ENCODE assay signal across 8 mouse cellular contexts in genomic region chr11:53351943-53352590, GRCm38 (mm10). TPM values are rescaled to one million over a fixed set of nuclear protein-coding genes. Genes with fewer than 3 reads are reported as not detected.
DNase-seq lines count a peak whose midpoint lies in the region; ATAC-seq and TF ChIP-seq lines count a peak whose summit lies in the region.

No protein-coding gene starts in this region.

- ATAC-seq in hindbrain, embryonic 15.5 days (ENCODE audit: low FRiP score, low read depth) = no peak
- no peak for ATAC-seq in midbrain, embryonic 12.5 days (ENCODE audit: low FRiP score, low read depth)

- peaks cover 2% of the 10 kb centered on the region; the same call in 1 of the 2 replicates for H3K36me3 ChIP-seq in liver, adult 2 months (ENCODE audit: control insufficient read depth, insufficient read depth, low read length)
- H3K36me3 ChIP-seq in hindbrain, embryonic 15.5 days = no peaks in the 10 kb centered on the region
- H3K36me3 ChIP-seq in midbrain, embryonic 12.5 days = no peaks in the 10 kb centered on the region

- peak overlapping the region; percentile 84 for H3K27ac ChIP-seq in liver, adult 2 months (replicated peaks; ENCODE audit: insufficient read depth, low read depth, low read length)
- H3K27ac ChIP-seq in cortical plate, adult 2 months (ENCODE audit: insufficient read depth, low read length) = peak overlapping the region; percentile 51
- peak overlapping the region; percentile 99 for H3K27ac ChIP-seq in hindbrain, embryonic 15.5 days (replicated peaks)
- H3K27ac ChIP-seq in midbrain, embryonic 12.5 days (replicated peaks) = peak overlapping the region; percentile 98

- no peak for TF ChIP-seq CTCF in liver, adult 2 months (IDR thresholded peaks at IDR 0.05; ENCODE audit: low read depth, low read length)
- no peak for TF ChIP-seq CTCF in cortical plate, adult 2 months (IDR thresholded peaks at IDR 0.05; ENCODE audit: extremely low read depth, insufficient read depth, low read length)

- peaks cover 17% of the 10 kb centered on the region; the same call in 1 of the 2 replicates for H3K79me2 ChIP-seq in liver, adult 2 months (ENCODE audit: control insufficient read depth, insufficient read depth, low read length)

- peak overlapping the region; percentile 82 for H3K4me2 ChIP-seq in hindbrain, embryonic 15.5 days
- peak overlapping the region; percentile 87 for H3K4me2 ChIP-seq in midbrain, embryonic 12.5 days (replicated peaks)

- peak overlapping the region; percentile 90 for H3K9ac ChIP-seq in liver, adult 2 months (ENCODE audit: low read depth, low read length)
- peak overlapping the region; percentile 100 for H3K9ac ChIP-seq in hindbrain, embryonic 15.5 days
- H3K9ac ChIP-seq in midbrain, embryonic 12.5 days (replicated peaks) = peak overlapping the region; percentile 97

- no peaks in the 10 kb centered on the region for H3K9me3 ChIP-seq in hindbrain, embryonic 15.5 days
- no peaks in the 10 kb centered on the region for H3K9me3 ChIP-seq in midbrain, embryonic 12.5 days

- H3K4me3 ChIP-seq in liver, adult 2 months (ENCODE audit: insufficient read depth, low read depth, low read length) = peak overlapping the region; percentile 83
- peak overlapping the region; percentile 58 for H3K4me3 ChIP-seq in cortical plate, adult 2 months (ENCODE audit: insufficient read depth, low read length)
- H3K4me3 ChIP-seq in hindbrain, embryonic 15.5 days = peak overlapping the region; percentile 96
- H3K4me3 ChIP-seq in midbrain, embryonic 12.5 days = peak overlapping the region; percentile 96

- no peaks in the 10 kb centered on the region for H3K27me3 ChIP-seq in liver, adult 2 months (ENCODE audit: control insufficient read depth, insufficient read depth, low read length)
- H3K27me3 ChIP-seq in hindbrain, embryonic 15.5 days = no peaks in the 10 kb centered on the region
- no peaks in the 10 kb centered on the region for H3K27me3 ChIP-seq in midbrain, embryonic 12.5 days

- DNase-seq in liver, adult 2 months (ENCODE audit: extremely low read depth, low read depth, low spot score) = peak; percentile 39
- no peak for DNase-seq in liver
- DNase-seq in left cerebral cortex, adult 8-10 months (ENCODE audit: low spot score in 2 of 2) = no peak
- DNase-seq in frontal cortex, postnatal 10 days (ENCODE audit: low spot score in 2 of 2) = no peak
- no peak for DNase-seq in frontal cortex, postnatal 14 days (ENCODE audit: low spot score in 2 of 2)

- no peak for TF ChIP-seq POLR2A in liver, adult 2 months (IDR thresholded peaks at IDR 0.05; ENCODE audit: extremely low read depth, insufficient read depth, low read length)
- no peak for TF ChIP-seq POLR2A in cortical plate, adult 2 months (IDR thresholded peaks at IDR 0.05; ENCODE audit: extremely low read depth, insufficient read depth, low read length)

- peaks cover 2% of the 10 kb centered on the region; the same call in 1 of the 2 replicates for H3K4me1 ChIP-seq in liver, adult 2 months (ENCODE audit: control insufficient read depth, insufficient read depth, low read length)
- 0 out of 2 replicates have a peak, but pooled peaks cover 1% of the 10 kb centered on the region for H3K4me1 ChIP-seq in cortical plate, adult 2 months (ENCODE audit: control insufficient read depth, insufficient read depth, low read length)
- peaks cover 21% of the 10 kb centered on the region for H3K4me1 ChIP-seq in hindbrain, embryonic 15.5 days (replicated peaks)
- H3K4me1 ChIP-seq in midbrain, embryonic 12.5 days = peaks cover 10% of the 10 kb centered on the region

- 3% methylated on average over 14 of the region's 14 CpGs for WGBS in liver, adult 2 months
- WGBS in hindbrain, embryonic 15.5 days = 3% methylated on average over 14 of the region's 14 CpGs
- 5% methylated on average over 14 of the region's 14 CpGs for WGBS in midbrain, embryonic 12.5 days

RNA-seq across cellular contexts. Expression of gene Aff4, which starts 1.4 kb away (rescaled TPM):
- total RNA-seq in liver, adult 2 months (2014; rRNA removed) = 32.1 and 40.3 TPM in 2 replicates
- polyA plus RNA-seq in liver, adult 2 months (2012; rRNA removed) = 7.3 and 8.1 TPM in 2 replicates
- polyA plus RNA-seq in cortical plate, adult 2 months (2012; rRNA removed) = 38.5 and 38.6 TPM in 2 replicates
- polyA plus RNA-seq in hindbrain, embryonic 15.5 days (2015; fragmentation: Nextera tagmentation; extraction: Ambion mirVana) = 43.9 and 63.2 TPM in 2 replicates
- 77.4 and 98.0 TPM in 2 replicates for polyA plus RNA-seq in midbrain, embryonic 12.5 days (2016; fragmentation: Nextera tagmentation; extraction: Ambion mirVana)
- 100 to 1,000 TPM; 151 to 228 (median 194) TPM for total RNA-seq in left cerebral cortex, adult 8-10 months (2022)

RNA-seq across cellular contexts. Expression of gene Zcchc10, which starts 27.6 kb away (rescaled TPM):
- 0.37 and 0.74 TPM in 2 replicates for total RNA-seq in liver, adult 2 months (2014; rRNA removed)
- polyA plus RNA-seq in liver, adult 2 months (2012; rRNA removed) = 1.8 and 2.5 TPM in 2 replicates
- polyA plus RNA-seq in cortical plate, adult 2 months (2012; rRNA removed) = 11.0 and 11.2 TPM in 2 replicates
- polyA plus RNA-seq in hindbrain, embryonic 15.5 days (2015; fragmentation: Nextera tagmentation; extraction: Ambion mirVana) = 15.0 and 15.1 TPM in 2 replicates
- polyA plus RNA-seq in midbrain, embryonic 12.5 days (2016; fragmentation: Nextera tagmentation; extraction: Ambion mirVana) = 17.5 and 19.3 TPM in 2 replicates
- total RNA-seq in left cerebral cortex, adult 8-10 months (2022) = 10 to 100 TPM in 2 of 4 experiments, 1 to 10 TPM in 2; 7.2 to 13.0 (median 9.8) TPM

RNA-seq across cellular contexts. Expression of gene Hspa4, which starts 51.8 kb away (rescaled TPM):
- total RNA-seq in liver, adult 2 months (2014; rRNA removed) = 44.6 and 55.9 TPM in 2 replicates
- 16.6 and 17.9 TPM in 2 replicates for polyA plus RNA-seq in liver, adult 2 months (2012; rRNA removed)
- polyA plus RNA-seq in cortical plate, adult 2 months (2012; rRNA removed) = 75.5 and 80.3 TPM in 2 replicates
- 45.3 and 46.9 TPM in 2 replicates for polyA plus RNA-seq in hindbrain, embryonic 15.5 days (2015; fragmentation: Nextera tagmentation; extraction: Ambion mirVana)
- 87.6 and 90.6 TPM in 2 replicates for polyA plus RNA-seq in midbrain, embryonic 12.5 days (2016; fragmentation: Nextera tagmentation; extraction: Ambion mirVana)
- 100 to 1,000 TPM; 154 to 178 (median 160) TPM for total RNA-seq in left cerebral cortex, adult 8-10 months (2022)
